Mouse (Mus musculus): ENCODE results near the gene Gucd1. TPM values are rescaled to one million over a fixed set of nuclear protein-coding genes. Genes with fewer than 3 reads are reported as not detected.
"Not testable (repeated sequence)": the region's sequence is repeated elsewhere in the genome, so short reads cannot be mapped to it uniquely, and the experiment has no call there.

Gene Gucd1
- polyA plus RNA-seq, 1 experiment from 2014 or later, result 27.6 TPM

- ATAC-seq (ENCODE audit: insufficient number of reproducible peaks, low FRiP score, low TSS enrichment, low read depth), result no peak
- no peak overlapping the region for H3K4me2 ChIP-seq
- no peaks in the 10 kb centered on the region for H3K36me3 ChIP-seq
- H3K9ac ChIP-seq, result no peak overlapping the region
- no peaks in the 10 kb centered on the region for H3K27me3 ChIP-seq
- H3K27ac ChIP-seq, result no peak overlapping the region
- no peaks in the 10 kb centered on the region for H3K4me1 ChIP-seq
- WGBS, result 61% methylated on average over 11 of the region's 11 CpGs
- H3K9me3 ChIP-seq, result no peaks in the 10 kb centered on the region
- H3K4me3 ChIP-seq, result no peak overlapping the region
Measured at GRCm38 (mm10) chr10:75482919-75483483, 34.8 kb downstream of the Gucd1 start.

- Histone ChIP-seq H3K4me2 (no peak overlapping the region), H3K27ac (no peak overlapping the region), H3K27me3 (no peaks in the 10 kb centered on the region), H3K9me3 (no peaks in the 10 kb centered on the region), H3K4me3 (no peak overlapping the region), H3K36me3 (no peaks in the 10 kb centered on the region), H3K9ac (no peak overlapping the region), H3K4me1 (0 out of 2 replicates have a peak, but pooled peaks cover under 1% of the 10 kb centered on the region)
- WGBS, result 80% methylated on average over 5 of the region's 5 CpGs
- no peak for ATAC-seq (ENCODE audit: insufficient number of reproducible peaks, low FRiP score, low TSS enrichment, low read depth)
Measured at GRCm38 (mm10) chr10:75482271-75482670, 35.5 kb downstream of the Gucd1 start.

DNA sequence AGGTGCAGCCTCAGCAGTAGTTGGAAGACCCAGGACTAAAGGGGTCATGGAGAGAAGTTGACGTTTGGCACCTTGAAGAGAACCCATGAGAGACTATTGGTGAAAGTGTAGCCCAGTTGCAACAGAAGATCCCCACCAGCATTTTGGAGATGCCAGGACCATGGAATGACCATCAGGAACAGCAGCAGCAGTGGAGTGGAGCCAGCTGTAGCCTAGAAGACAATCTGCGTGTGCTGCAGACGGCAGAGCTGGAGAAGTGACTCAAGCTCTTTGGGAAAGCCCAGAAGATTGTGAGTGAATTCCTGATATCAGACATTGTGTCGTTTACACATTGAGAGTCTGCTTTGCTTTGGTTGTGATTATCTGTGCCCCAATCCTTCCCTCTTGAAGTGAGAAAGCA, 36.1 kb downstream of the Gucd1 start:
- no peak overlapping the region for H3K4me2 ChIP-seq
- ATAC-seq (ENCODE audit: insufficient number of reproducible peaks, low FRiP score, low TSS enrichment, low read depth), result no peak
- WGBS, result 76% methylated on average over 4 of the region's 4 CpGs
- no peaks in the 10 kb centered on the region for H3K36me3 ChIP-seq
- H3K27ac ChIP-seq, result no peak overlapping the region
- H3K4me3 ChIP-seq, result no peak overlapping the region
- H3K27me3 ChIP-seq, result no peaks in the 10 kb centered on the region
- H3K9me3 ChIP-seq, result no peaks in the 10 kb centered on the region
- H3K4me1 ChIP-seq, result 0 out of 2 replicates have a peak, but pooled peaks cover 3% of the 10 kb centered on the region
- no peak overlapping the region for H3K9ac ChIP-seq

DNA sequence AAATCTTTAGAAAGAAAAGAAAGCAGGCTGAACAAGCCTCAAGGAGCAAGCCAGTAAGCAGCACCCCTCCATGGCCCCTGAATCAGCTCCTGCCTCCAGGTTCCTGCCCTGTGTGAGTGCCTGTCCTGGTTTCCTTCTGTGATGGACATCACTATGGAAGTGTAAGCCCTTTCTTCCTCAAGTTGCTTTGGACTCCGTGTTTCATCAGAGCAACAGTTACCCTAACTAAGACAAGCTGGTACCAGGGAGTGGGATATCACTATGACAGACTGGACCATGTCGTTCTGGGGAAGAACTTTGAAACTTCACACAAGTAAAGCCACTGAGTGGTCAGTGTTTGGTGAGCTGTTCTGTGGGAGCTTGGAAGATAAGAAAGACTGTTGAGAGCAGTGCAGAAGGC, 37.8 kb downstream of the Gucd1 start:
- no peaks in the 10 kb centered on the region for H3K27me3 ChIP-seq
- 82% methylated on average over 2 of the region's 2 CpGs for WGBS

GRCm38 (mm10) chr10:75477034-75477433, 40.7 kb downstream of the Gucd1 start:
- no peaks in the 10 kb centered on the region for H3K36me3 ChIP-seq
- H3K4me3 ChIP-seq, result no peak overlapping the region
- H3K27me3 ChIP-seq, result no peaks in the 10 kb centered on the region
- peaks cover 7% of the 10 kb centered on the region; the same call in 1 of the 2 replicates for H3K4me1 ChIP-seq
- H3K4me2 ChIP-seq, result no peak overlapping the region
- WGBS, result 65% methylated on average over 9 of the region's 9 CpGs
- no peak overlapping the region for H3K27ac ChIP-seq
- H3K9me3 ChIP-seq, result no peaks in the 10 kb centered on the region
- H3K9ac ChIP-seq, result no peak overlapping the region
- no peak for ATAC-seq (ENCODE audit: insufficient number of reproducible peaks, low FRiP score, low TSS enrichment, low read depth)

More for the DNA sequence above, 37.8 kb downstream of the Gucd1 start:
- Histone ChIP-seq H3K4me3 (no peak overlapping the region), H3K36me3 (no peaks in the 10 kb centered on the region), H3K27ac (no peak overlapping the region), H3K4me1 (peaks cover 3% of the 10 kb centered on the region; the same call in 1 of the 2 replicates), H3K9me3 (no peaks in the 10 kb centered on the region), H3K9ac (no peak overlapping the region), H3K4me2 (no peak overlapping the region)
- no peak for ATAC-seq (ENCODE audit: insufficient number of reproducible peaks, low FRiP score, low TSS enrichment, low read depth)

GRCm38 (mm10) chr10:75475139-75475850, 42.5 kb downstream of the Gucd1 start:
- not testable (repeated sequence) for H3K4me2 ChIP-seq; H3K9ac ChIP-seq; H3K27ac ChIP-seq; ATAC-seq (ENCODE audit: insufficient number of reproducible peaks, low FRiP score, low TSS enrichment, low read depth); H3K27me3 ChIP-seq; H3K4me1 ChIP-seq; H3K36me3 ChIP-seq; H3K9me3 ChIP-seq; H3K4me3 ChIP-seq
- whole genome bisulfite sequencing, result 45% methylated on average over 5 of the region's 6 CpGs

DNA sequence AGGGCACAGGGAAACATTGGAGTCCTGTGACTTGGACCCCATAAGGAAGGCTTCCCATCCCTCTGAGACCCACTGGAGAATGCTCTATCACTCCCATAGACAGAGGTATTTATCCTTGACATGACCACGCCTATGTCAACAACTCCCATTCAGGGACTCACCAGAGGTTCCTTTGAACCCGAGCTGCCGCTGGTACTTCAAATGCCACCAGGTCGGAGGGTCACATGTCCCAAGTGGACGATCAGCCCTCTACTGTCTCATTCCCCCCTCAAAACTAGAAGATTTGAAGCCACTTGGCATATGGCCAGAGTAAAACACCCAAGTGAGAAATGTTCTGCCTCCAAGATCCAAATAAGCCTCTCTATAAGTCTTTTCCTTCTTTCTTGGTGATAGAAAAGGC, 43.2 kb downstream of the Gucd1 start:
- H3K4me1 ChIP-seq, result peaks cover 7% of the 10 kb centered on the region; the same call in 1 of the 2 replicates
- no peaks in the 10 kb centered on the region for H3K27me3 ChIP-seq
- H3K9me3 ChIP-seq, result no peaks in the 10 kb centered on the region
- H3K4me3 ChIP-seq, result no peak overlapping the region
- H3K9ac ChIP-seq, result no peak overlapping the region
- WGBS, result 29% methylated on average over 5 of the region's 5 CpGs
- H3K27ac ChIP-seq, result no peak overlapping the region
- no peak overlapping the region for H3K4me2 ChIP-seq
- ATAC-seq (ENCODE audit: insufficient number of reproducible peaks, low FRiP score, low TSS enrichment, low read depth), result no peak
- no peaks in the 10 kb centered on the region for H3K36me3 ChIP-seq

DNA sequence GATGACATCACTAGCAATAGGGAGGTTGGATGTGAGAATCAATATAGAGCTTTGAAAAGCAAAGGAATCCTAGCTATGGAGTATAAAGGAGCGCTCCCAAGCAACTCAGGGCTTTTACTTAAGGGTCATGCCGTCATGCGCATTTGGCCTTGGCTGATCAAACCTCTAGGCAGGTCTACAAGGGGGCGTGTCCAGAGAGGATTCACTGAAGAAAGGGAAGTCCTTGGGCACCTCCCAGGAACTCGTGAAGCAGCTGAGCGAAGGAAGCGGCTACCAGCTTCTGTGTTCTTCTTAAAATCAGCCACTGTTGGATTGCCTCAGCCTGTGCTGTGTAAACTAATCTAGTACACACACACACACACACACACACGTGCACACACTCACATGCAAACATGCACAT, 44.4 kb downstream of the Gucd1 start:
- H3K9ac ChIP-seq, result no peak overlapping the region
- no peaks in the 10 kb centered on the region for H3K9me3 ChIP-seq
- H3K36me3 ChIP-seq, result no peaks in the 10 kb centered on the region
- H3K4me2 ChIP-seq, result no peak overlapping the region
- no peaks in the 10 kb centered on the region for H3K27me3 ChIP-seq
- no peak for ATAC-seq (ENCODE audit: insufficient number of reproducible peaks, low FRiP score, low TSS enrichment, low read depth)
- WGBS, result 66% methylated on average over 8 of the region's 8 CpGs
- H3K4me3 ChIP-seq, result no peak overlapping the region
- peaks cover 7% of the 10 kb centered on the region; the same call in 1 of the 2 replicates for H3K4me1 ChIP-seq
- no peak overlapping the region for H3K27ac ChIP-seq

- Histone ChIP-seq H3K27me3 (no peaks in the 10 kb centered on the region), H3K4me3 (no peak overlapping the region), H3K4me1 (peaks cover 9% of the 10 kb centered on the region), H3K27ac (peak overlapping the region; percentile 78), H3K9me3 (no peaks in the 10 kb centered on the region), H3K36me3 (no peaks in the 10 kb centered on the region), H3K4me2 (no peak overlapping the region), H3K9ac (no peak overlapping the region)
- WGBS, result 23% methylated on average over 6 of the region's 6 CpGs
- peak; percentile 77; the same call in 1 of the 2 replicates for ATAC-seq (ENCODE audit: insufficient number of reproducible peaks, low FRiP score, low TSS enrichment, low read depth)
Measured at GRCm38 (mm10) chr10:75465781-75466550, 51.8 kb downstream of the Gucd1 start.

- ATAC-seq (ENCODE audit: insufficient number of reproducible peaks, low FRiP score, low TSS enrichment, low read depth), result no peak
- Histone ChIP-seq H3K9me3 (no peaks in the 10 kb centered on the region), H3K27ac (no peak overlapping the region), H3K4me1 (peaks cover 9% of the 10 kb centered on the region), H3K36me3 (no peaks in the 10 kb centered on the region), H3K4me2 (no peak overlapping the region), H3K4me3 (no peak overlapping the region), H3K27me3 (no peaks in the 10 kb centered on the region), H3K9ac (no peak overlapping the region)
- WGBS, result 59% methylated on average over 3 of the region's 3 CpGs
Measured at GRCm38 (mm10) chr10:75462728-75463127, 55.0 kb downstream of the Gucd1 start.

DNA sequence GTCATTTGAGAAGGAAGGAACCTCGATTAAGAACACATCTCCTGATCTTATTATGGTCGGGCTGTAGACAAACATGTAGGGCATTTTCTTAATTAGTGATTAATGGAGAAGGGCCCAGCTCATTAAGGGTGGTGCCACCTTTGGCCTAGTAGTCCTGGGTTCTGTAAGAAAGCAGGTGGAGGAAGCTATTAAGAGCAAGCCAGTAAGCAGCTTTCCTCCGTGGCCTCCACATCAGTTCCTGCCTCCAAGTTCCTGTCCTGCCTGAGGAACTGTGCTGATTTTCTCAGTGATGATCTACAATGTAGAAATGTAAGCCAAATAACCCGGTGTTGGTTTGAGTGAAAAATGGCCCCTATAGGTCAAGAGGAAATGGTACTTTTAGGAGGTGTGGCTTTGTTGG, 59.4 kb downstream of the Gucd1 start:
- 77% methylated on average over 4 of the region's 4 CpGs for WGBS
- H3K9me3 ChIP-seq, result no peaks in the 10 kb centered on the region
- no peak overlapping the region for H3K4me2 ChIP-seq
- H3K4me3 ChIP-seq, result no peak overlapping the region
- ATAC-seq (ENCODE audit: insufficient number of reproducible peaks, low FRiP score, low TSS enrichment, low read depth), result no peak
- H3K27me3 ChIP-seq, result no peaks in the 10 kb centered on the region
- H3K27ac ChIP-seq, result no peak overlapping the region
- no peaks in the 10 kb centered on the region for H3K36me3 ChIP-seq
- no peak overlapping the region for H3K9ac ChIP-seq
- H3K4me1 ChIP-seq, result no peaks in the 10 kb centered on the region

- no peaks in the 10 kb centered on the region for H3K36me3 ChIP-seq
- no peak overlapping the region for H3K9ac ChIP-seq
- no peaks in the 10 kb centered on the region for H3K9me3 ChIP-seq
- H3K4me1 ChIP-seq, result no peaks in the 10 kb centered on the region
- no peak overlapping the region for H3K27ac ChIP-seq
- H3K27me3 ChIP-seq, result no peaks in the 10 kb centered on the region
- WGBS, result 71% methylated on average over 1 of the region's 1 CpGs
- H3K4me2 ChIP-seq, result no peak overlapping the region
- no peak overlapping the region for H3K4me3 ChIP-seq
- ATAC-seq (ENCODE audit: insufficient number of reproducible peaks, low FRiP score, low TSS enrichment, low read depth), result no peak
Measured at GRCm38 (mm10) chr10:75457852-75458251, 59.9 kb downstream of the Gucd1 start.
